Mouse (Mus musculus): Measurements from ENCODE around the gene Pxylp1. TPM values are rescaled to one million over a fixed set of nuclear protein-coding genes. Genes with fewer than 3 reads are reported as not detected.

Pxylp1 gene
- polyA plus RNA-seq, 1 experiment from 2014 or later: 41.3 TPM

- no peaks in the 10 kb centered on the region for H3K36me3 ChIP-seq (ENCODE audit: control insufficient read depth, insufficient read depth, low read length)
- no peaks in the 10 kb centered on the region for H3K27me3 ChIP-seq (ENCODE audit: control insufficient read depth, insufficient read depth, low read length)
- H3K9ac ChIP-seq (ENCODE audit: low read length): peak overlapping the region; percentile 69
- no peaks in the 10 kb centered on the region for H3K9me3 ChIP-seq (ENCODE audit: control insufficient read depth, low read length)
- peak; percentile 60 for ATAC-seq (ENCODE audit: insufficient number of reproducible peaks, insufficient read depth, low FRiP score, low read depth)
- H3K4me2 ChIP-seq (ENCODE audit: low read length): peak overlapping the region; percentile 70
- peak overlapping the region; percentile 45 to 57; a peak in 3 of 4 replicates for H3K27ac ChIP-seq (replicated peaks in 1 of 2; ENCODE audit: control insufficient read depth in 1 of 2, insufficient read depth in 1 of 2, low read depth in 2 of 2, low read length in 2 of 2)
- 7% methylated on average over 10 of the region's 10 CpGs for WGBS
- peaks cover 3 to 13% of the 10 kb centered on the region in 2 experiments; a peak in 3 of 4 replicates for H3K4me1 ChIP-seq (ENCODE audit: control insufficient read depth in 2 of 2, insufficient read depth in 2 of 2, low read length in 2 of 2)
- H3K4me3 ChIP-seq (ENCODE audit: control insufficient read depth in 1 of 2, insufficient read depth in 1 of 2, low read depth in 1 of 2, low read length in 2 of 2): peak overlapping the region; percentile 39 to 44
These were observed 97.0 kb downstream of the Pxylp1 start for GRCm38 (mm10) chr9:96795399-96795928.

DNA sequence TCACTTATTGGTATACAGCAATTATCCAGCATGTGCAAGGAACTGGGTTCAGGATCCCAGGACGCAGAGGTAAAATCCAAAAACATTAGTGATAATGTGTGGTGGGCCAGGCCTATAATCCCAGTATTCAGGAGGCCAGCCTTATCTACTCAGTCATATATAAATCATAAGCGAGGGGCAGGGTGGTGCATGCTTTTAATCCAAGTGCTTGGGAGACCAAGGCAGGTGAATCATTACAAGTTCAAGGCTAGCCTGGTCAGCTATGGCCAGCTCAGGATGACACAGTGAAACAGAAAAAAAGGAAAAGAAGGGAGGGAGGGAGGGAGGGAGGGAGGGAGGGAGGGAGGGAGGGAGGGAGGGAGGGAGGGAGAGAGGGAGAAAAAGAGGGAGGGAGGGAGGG is 97.9 kb downstream of the Pxylp1 start:
- 97% methylated on average over 2 of the region's 2 CpGs for WGBS
- H3K9ac ChIP-seq (ENCODE audit: low read length): no peak overlapping the region
- ATAC-seq (ENCODE audit: insufficient number of reproducible peaks, insufficient read depth, low FRiP score, low read depth): no peak
- H3K4me2 ChIP-seq (ENCODE audit: low read length): no peak overlapping the region
- no peak overlapping the region for H3K27ac ChIP-seq (replicated peaks in 1 of 2; ENCODE audit: control insufficient read depth in 1 of 2, insufficient read depth in 1 of 2, low read depth in 2 of 2, low read length in 2 of 2)
- no peak overlapping the region for H3K4me3 ChIP-seq (ENCODE audit: control insufficient read depth in 1 of 2, insufficient read depth in 1 of 2, low read depth in 1 of 2, low read length in 2 of 2)
- peaks cover 3 to 13% of the 10 kb centered on the region in 2 experiments; a peak in 3 of 4 replicates for H3K4me1 ChIP-seq (ENCODE audit: control insufficient read depth in 2 of 2, insufficient read depth in 2 of 2, low read length in 2 of 2)
- no peaks in the 10 kb centered on the region for H3K9me3 ChIP-seq (ENCODE audit: control insufficient read depth, low read length)
- H3K36me3 ChIP-seq (ENCODE audit: control insufficient read depth, insufficient read depth, low read length): no peaks in the 10 kb centered on the region
- H3K27me3 ChIP-seq (ENCODE audit: control insufficient read depth, insufficient read depth, low read length): no peaks in the 10 kb centered on the region

- Histone ChIP-seq H3K36me3 (ENCODE audit: control insufficient read depth, insufficient read depth, low read length) (no peaks in the 10 kb centered on the region), H3K27ac (replicated peaks in 1 of 2; ENCODE audit: control insufficient read depth in 1 of 2, insufficient read depth in 1 of 2, low read depth in 2 of 2, low read length in 2 of 2) (no peak overlapping the region), H3K27me3 (ENCODE audit: control insufficient read depth, insufficient read depth, low read length) (no peaks in the 10 kb centered on the region), H3K9me3 (ENCODE audit: control insufficient read depth, low read length) (no peaks in the 10 kb centered on the region), H3K4me1 (ENCODE audit: control insufficient read depth in 2 of 2, insufficient read depth in 2 of 2, low read length in 2 of 2) (peaks cover 3 to 13% of the 10 kb centered on the region in 2 experiments; a peak in 3 of 4 replicates), H3K9ac (ENCODE audit: low read length) (no peak overlapping the region), H3K4me2 (ENCODE audit: low read length) (no peak overlapping the region), H3K4me3 (ENCODE audit: control insufficient read depth in 1 of 2, insufficient read depth in 1 of 2, low read depth in 1 of 2, low read length in 2 of 2) (no peak overlapping the region)
- ATAC-seq (ENCODE audit: insufficient number of reproducible peaks, insufficient read depth, low FRiP score, low read depth): no peak
- WGBS: 76% methylated on average over 2 of the region's 2 CpGs
These were observed 99.9 kb downstream of the Pxylp1 start for GRCm38 (mm10) chr9:96792543-96792942.

- Histone ChIP-seq H3K27ac (replicated peaks in 1 of 2; ENCODE audit: control insufficient read depth in 1 of 2, insufficient read depth in 1 of 2, low read depth in 2 of 2, low read length in 2 of 2) (no peak overlapping the region), H3K4me3 (ENCODE audit: control insufficient read depth in 1 of 2, insufficient read depth in 1 of 2, low read depth in 1 of 2, low read length in 2 of 2) (no peak overlapping the region), H3K36me3 (ENCODE audit: control insufficient read depth, insufficient read depth, low read length) (no peaks in the 10 kb centered on the region), H3K4me2 (ENCODE audit: low read length) (no peak overlapping the region), H3K27me3 (ENCODE audit: control insufficient read depth, insufficient read depth, low read length) (no peaks in the 10 kb centered on the region), H3K4me1 (ENCODE audit: control insufficient read depth in 2 of 2, insufficient read depth in 2 of 2, low read length in 2 of 2) (peaks cover 4 to 8% of the 10 kb centered on the region in 2 experiments; a peak in 3 of 4 replicates), H3K9me3 (ENCODE audit: control insufficient read depth, low read length) (no peaks in the 10 kb centered on the region), H3K9ac (ENCODE audit: low read length) (no peak overlapping the region)
- no peak for ATAC-seq (ENCODE audit: insufficient number of reproducible peaks, insufficient read depth, low FRiP score, low read depth)
- 37% methylated on average over 4 of the region's 4 CpGs for whole genome bisulfite sequencing
These were observed 102.0 kb downstream of the Pxylp1 start for GRCm38 (mm10) chr9:96790389-96791007.

GRCm38 (mm10) chr9:96789906-96790305 is 102.6 kb downstream of the Pxylp1 start:
- H3K27me3 ChIP-seq (ENCODE audit: control insufficient read depth, insufficient read depth, low read length): no peaks in the 10 kb centered on the region
- H3K4me3 ChIP-seq (ENCODE audit: control insufficient read depth in 1 of 2, insufficient read depth in 1 of 2, low read depth in 1 of 2, low read length in 2 of 2): no peak overlapping the region
- H3K4me2 ChIP-seq (ENCODE audit: low read length): no peak overlapping the region
- no peak for ATAC-seq (ENCODE audit: insufficient number of reproducible peaks, insufficient read depth, low FRiP score, low read depth)
- H3K9ac ChIP-seq (ENCODE audit: low read length): no peak overlapping the region
- H3K4me1 ChIP-seq (ENCODE audit: control insufficient read depth in 2 of 2, insufficient read depth in 2 of 2, low read length in 2 of 2): peaks cover 2 to 7% of the 10 kb centered on the region in 2 experiments; a peak in 1 of 4 replicates
- 75% methylated on average over 3 of the region's 3 CpGs for WGBS
- H3K36me3 ChIP-seq (ENCODE audit: control insufficient read depth, insufficient read depth, low read length): no peaks in the 10 kb centered on the region
- H3K27ac ChIP-seq (replicated peaks in 1 of 2; ENCODE audit: control insufficient read depth in 1 of 2, insufficient read depth in 1 of 2, low read depth in 2 of 2, low read length in 2 of 2): no peak overlapping the region
- H3K9me3 ChIP-seq (ENCODE audit: control insufficient read depth, low read length): no peaks in the 10 kb centered on the region

DNA sequence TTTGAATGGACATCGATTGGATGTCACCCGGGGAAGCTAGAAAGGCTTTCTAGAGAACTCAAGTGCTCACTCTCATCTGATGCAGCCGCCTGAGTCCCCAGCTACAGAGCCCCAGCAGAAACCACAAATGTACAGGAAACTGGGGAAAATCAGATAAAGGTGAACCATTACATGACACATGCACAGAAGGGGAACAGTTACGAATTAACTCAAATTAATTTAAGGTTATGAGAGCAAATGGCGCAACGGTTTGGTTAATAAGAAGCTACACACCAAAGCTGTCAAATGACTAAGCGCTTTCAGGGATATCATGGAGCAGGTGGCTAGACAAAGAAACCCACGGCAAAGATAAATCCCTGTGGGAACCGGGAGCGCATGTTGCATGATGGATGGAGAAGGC is 104.7 kb downstream of the Pxylp1 start:
- peaks cover 11 to 13% of the 10 kb centered on the region in 2 experiments for H3K4me1 ChIP-seq (ENCODE audit: control insufficient read depth in 2 of 2, insufficient read depth in 2 of 2, low read length in 2 of 2)
- H3K4me3 ChIP-seq (ENCODE audit: control insufficient read depth in 1 of 2, insufficient read depth in 1 of 2, low read depth in 1 of 2, low read length in 2 of 2): no peak overlapping the region
- no peak for ATAC-seq (ENCODE audit: insufficient number of reproducible peaks, insufficient read depth, low FRiP score, low read depth)
- H3K9ac ChIP-seq (ENCODE audit: low read length): no peak overlapping the region
- no peak overlapping the region for H3K27ac ChIP-seq (replicated peaks in 1 of 2; ENCODE audit: control insufficient read depth in 1 of 2, insufficient read depth in 1 of 2, low read depth in 2 of 2, low read length in 2 of 2)
- no peaks in the 10 kb centered on the region for H3K27me3 ChIP-seq (ENCODE audit: control insufficient read depth, insufficient read depth, low read length)
- H3K9me3 ChIP-seq (ENCODE audit: control insufficient read depth, low read length): no peaks in the 10 kb centered on the region
- H3K36me3 ChIP-seq (ENCODE audit: control insufficient read depth, insufficient read depth, low read length): no peaks in the 10 kb centered on the region
- 87% methylated on average over 10 of the region's 10 CpGs for WGBS
- no peak overlapping the region for H3K4me2 ChIP-seq (ENCODE audit: low read length)

DNA sequence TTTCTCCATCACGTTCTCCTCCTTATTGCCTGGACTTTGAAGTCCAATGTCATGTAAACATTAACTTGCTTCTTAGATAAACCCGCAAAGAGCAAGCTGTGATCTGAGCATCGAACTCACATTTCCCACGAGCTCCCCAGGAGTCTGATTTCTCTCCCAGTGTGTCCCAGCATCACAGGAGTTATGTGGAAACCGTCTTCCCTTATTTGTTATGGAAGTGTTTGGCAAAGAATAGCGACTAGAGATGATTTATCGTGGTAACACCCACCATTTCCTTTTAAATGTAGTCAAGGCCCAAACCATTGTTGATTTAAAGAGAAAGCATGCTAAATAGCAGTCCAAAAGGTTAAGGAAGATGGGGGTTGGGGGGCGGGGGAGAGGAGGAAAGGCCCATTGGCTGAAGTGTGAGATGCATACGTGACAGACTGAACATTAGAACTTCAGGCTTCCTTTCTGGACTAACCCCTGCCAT is 106.6 kb downstream of the Pxylp1 start:
- peak; percentile 42 for ATAC-seq (ENCODE audit: insufficient number of reproducible peaks, insufficient read depth, low FRiP score, low read depth)
- Histone ChIP-seq H3K9me3 (ENCODE audit: control insufficient read depth, low read length) (no peaks in the 10 kb centered on the region), H3K4me3 (ENCODE audit: control insufficient read depth in 1 of 2, insufficient read depth in 1 of 2, low read depth in 1 of 2, low read length in 2 of 2) (no peak overlapping the region), H3K27me3 (ENCODE audit: control insufficient read depth, insufficient read depth, low read length) (no peaks in the 10 kb centered on the region), H3K27ac (replicated peaks in 1 of 2; ENCODE audit: control insufficient read depth in 1 of 2, insufficient read depth in 1 of 2, low read depth in 2 of 2, low read length in 2 of 2) (no peak overlapping the region), H3K9ac (ENCODE audit: low read length) (no peak overlapping the region), H3K36me3 (ENCODE audit: control insufficient read depth, insufficient read depth, low read length) (no peaks in the 10 kb centered on the region), H3K4me2 (ENCODE audit: low read length) (no peak overlapping the region), H3K4me1 (ENCODE audit: control insufficient read depth in 2 of 2, insufficient read depth in 2 of 2, low read length in 2 of 2) (peaks cover 11 to 17% of the 10 kb centered on the region in 2 experiments)
- 42% methylated on average over 9 of the region's 9 CpGs for WGBS

Data from heart, embryonic 14.5 days (tissue).